Mouse (Mus musculus): ENCODE measurements around the gene Noxo1. TPM values are rescaled to one million over a fixed set of nuclear protein-coding genes. Genes with fewer than 3 reads are reported as not detected.
A peak's percentile ranks its signal among the peaks of the same experiment; 100 is the strongest.
"Not testable (repeated sequence)": the region's sequence is repeated elsewhere in the genome, so short reads cannot be mapped to it uniquely, and the experiment has no call there.

Gene Noxo1
- polyA plus RNA-seq, 1 experiment from 2014 or later, result 1.0 TPM

GRCm38 (mm10) chr17:24667011-24667410 lies 29.0 kb upstream of the Noxo1 start:
- not testable (repeated sequence) for H3K27ac ChIP-seq (replicated peaks); H3K9me3 ChIP-seq (replicated peaks); H3K27me3 ChIP-seq (ENCODE audit: low read depth, poor library complexity, severe bottlenecking); H3K4me3 ChIP-seq; DNase-seq (ENCODE audit: low spot score); H3K36me3 ChIP-seq
- H3K4me1 ChIP-seq, result peaks cover 30% of the 10 kb centered on the region
- 77% methylated on average over 7 of the region's 7 CpGs for WGBS

DNA sequence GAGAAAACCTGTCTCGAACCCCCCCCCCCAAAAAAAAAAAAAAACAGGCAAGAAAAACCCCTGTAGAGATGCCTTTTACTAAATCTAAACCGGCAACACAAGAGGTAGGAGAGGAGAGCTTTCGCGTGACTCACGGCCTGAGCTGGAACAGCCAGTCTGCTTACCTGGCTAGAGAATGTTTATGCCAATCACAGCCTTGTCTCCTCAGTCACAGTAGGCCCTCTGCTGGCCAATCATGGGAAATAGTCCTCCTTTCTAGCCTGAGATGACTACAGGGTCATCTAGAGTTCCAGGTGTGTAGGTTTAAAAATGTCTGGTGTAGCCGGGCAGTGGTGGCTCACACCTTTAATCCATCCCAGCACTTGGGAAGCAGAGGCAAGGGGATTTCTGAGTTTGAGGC lies 28.6 kb upstream of the Noxo1 start:
- Histone ChIP-seq H3K27ac (replicated peaks) (no peak overlapping the region), H3K9me3 (replicated peaks) (no peaks in the 10 kb centered on the region), H3K36me3 (no peaks in the 10 kb centered on the region), H3K4me3 (no peak overlapping the region), H3K4me1 (peaks cover 34% of the 10 kb centered on the region), H3K27me3 (ENCODE audit: low read depth, poor library complexity, severe bottlenecking) (no peaks in the 10 kb centered on the region)
- no peak for DNase-seq (ENCODE audit: low spot score)
- WGBS, result 33% methylated on average over 6 of the region's 6 CpGs

DNA sequence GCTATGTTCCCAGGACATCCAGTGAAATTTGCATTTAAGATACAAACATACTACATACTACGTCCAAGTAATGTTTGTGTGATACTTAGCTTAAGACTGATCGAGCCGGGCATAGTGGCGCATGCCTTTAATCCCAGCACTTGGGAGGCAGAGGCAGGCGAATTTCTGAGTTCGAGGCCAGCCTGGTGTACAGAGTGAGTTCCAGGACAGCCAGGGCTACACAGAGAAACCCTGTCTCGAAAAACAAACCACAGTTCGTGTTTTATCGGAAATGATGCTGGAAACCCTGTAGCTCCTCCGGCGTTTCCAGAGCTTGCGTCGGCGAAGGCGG lies 26.9 kb upstream of the Noxo1 start:
- Histone ChIP-seq H3K4me1 (peaks cover 34% of the 10 kb centered on the region), H3K27ac (replicated peaks) (peak overlapping the region; percentile 96), H3K4me3 (peak overlapping the region; percentile 95)
- not testable (repeated sequence) for H3K27me3 ChIP-seq (ENCODE audit: low read depth, poor library complexity, severe bottlenecking); H3K36me3 ChIP-seq; H3K9me3 ChIP-seq (replicated peaks); DNase-seq (ENCODE audit: low spot score)
- 12% methylated on average over 15 of the region's 15 CpGs for WGBS

- peaks cover 34% of the 10 kb centered on the region for H3K4me1 ChIP-seq
- peak within 1 kb of the TSS; percentile 96 for H3K27ac ChIP-seq (replicated peaks)
- H3K9me3 ChIP-seq (replicated peaks), result no peaks in the 10 kb centered on the region
- no peaks in the 10 kb centered on the region for H3K36me3 ChIP-seq
- H3K27me3 ChIP-seq (ENCODE audit: low read depth, poor library complexity, severe bottlenecking), result no peaks in the 10 kb centered on the region
- WGBS, result under 1% methylated on average over 79 of the region's 80 CpGs
- peak; percentile 94 for DNase-seq (ENCODE audit: low spot score)
- H3K4me3 ChIP-seq, result peak within 1 kb of the TSS; percentile 95
Observed at GRCm38 (mm10) chr17:24669545-24670245, 26.3 kb upstream of the Noxo1 start, which contains the start of gene Zfp598. Gene Zfp598, plus strand, starts transcription at chr17:24669687.

- Histone ChIP-seq H3K36me3 (no peaks in the 10 kb centered on the region), H3K4me3 (peak overlapping the region; percentile 95), H3K27ac (replicated peaks) (peak overlapping the region; percentile 96), H3K9me3 (replicated peaks) (no peaks in the 10 kb centered on the region), H3K4me1 (peaks cover 34% of the 10 kb centered on the region), H3K27me3 (ENCODE audit: low read depth, poor library complexity, severe bottlenecking) (no peaks in the 10 kb centered on the region)
- no peak for DNase-seq (ENCODE audit: low spot score)
- WGBS, result 18% methylated on average over 8 of the region's 8 CpGs
Observed at GRCm38 (mm10) chr17:24670246-24670844, 25.7 kb upstream of the Noxo1 start.

DNA sequence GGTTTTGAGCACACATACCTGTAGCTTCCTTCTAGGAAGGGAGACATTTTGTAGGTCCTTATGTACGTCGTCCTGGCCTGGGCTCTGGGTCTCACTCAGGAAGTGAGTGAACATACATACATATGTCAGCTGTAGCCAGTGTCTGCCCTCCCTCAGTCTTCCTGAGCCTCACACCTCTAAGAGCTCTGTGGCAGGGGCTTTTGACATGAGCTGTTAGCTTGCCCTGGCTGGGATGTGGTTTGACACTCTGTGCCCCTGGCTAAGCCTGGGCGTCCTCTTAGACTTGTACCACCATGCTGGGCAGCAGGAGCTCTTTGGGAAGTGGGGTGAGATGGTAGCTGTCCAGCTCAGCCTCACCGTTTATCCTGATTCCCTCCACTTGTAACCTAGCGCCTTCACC lies 24.7 kb upstream of the Noxo1 start:
- Histone ChIP-seq H3K9me3 (replicated peaks) (no peaks in the 10 kb centered on the region), H3K27me3 (ENCODE audit: low read depth, poor library complexity, severe bottlenecking) (no peaks in the 10 kb centered on the region), H3K36me3 (peaks cover 3% of the 10 kb centered on the region; the same call in 1 of the 2 replicates), H3K27ac (replicated peaks) (no peak overlapping the region), H3K4me3 (peak overlapping the region; percentile 95; the same call in 1 of the 2 replicates), H3K4me1 (peaks cover 34% of the 10 kb centered on the region)
- WGBS, result 82% methylated on average over 5 of the region's 5 CpGs
- DNase-seq (ENCODE audit: low spot score), result no peak

DNA sequence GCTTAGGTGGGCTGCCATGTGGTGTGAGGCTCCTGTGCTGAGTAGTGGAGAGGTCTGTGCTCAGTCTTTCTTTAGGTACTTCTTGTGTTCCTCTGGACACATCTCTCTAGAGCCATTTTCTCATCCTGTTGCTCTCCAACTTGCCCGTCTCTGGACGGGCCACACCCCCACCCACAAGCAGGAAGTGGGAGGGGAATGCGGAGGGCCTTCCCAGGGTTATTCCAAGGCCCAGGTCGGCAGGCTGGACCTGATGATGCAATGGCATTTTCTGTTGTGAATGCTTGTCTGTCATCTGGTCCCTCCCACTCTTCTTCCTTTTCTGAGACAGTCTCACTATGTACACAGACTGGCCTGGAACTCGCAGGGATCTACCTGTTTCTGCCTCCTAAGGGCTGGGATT lies 23.9 kb upstream of the Noxo1 start:
- no peak for DNase-seq (ENCODE audit: low spot score)
- H3K36me3 ChIP-seq, result peaks cover 11% of the 10 kb centered on the region
- H3K9me3 ChIP-seq (replicated peaks), result no peaks in the 10 kb centered on the region
- H3K4me1 ChIP-seq, result peaks cover 34% of the 10 kb centered on the region
- H3K4me3 ChIP-seq, result no peak overlapping the region
- H3K27me3 ChIP-seq (ENCODE audit: low read depth, poor library complexity, severe bottlenecking), result no peaks in the 10 kb centered on the region
- no peak overlapping the region for H3K27ac ChIP-seq (replicated peaks)
- WGBS, result 39% methylated on average over 5 of the region's 5 CpGs

DNA sequence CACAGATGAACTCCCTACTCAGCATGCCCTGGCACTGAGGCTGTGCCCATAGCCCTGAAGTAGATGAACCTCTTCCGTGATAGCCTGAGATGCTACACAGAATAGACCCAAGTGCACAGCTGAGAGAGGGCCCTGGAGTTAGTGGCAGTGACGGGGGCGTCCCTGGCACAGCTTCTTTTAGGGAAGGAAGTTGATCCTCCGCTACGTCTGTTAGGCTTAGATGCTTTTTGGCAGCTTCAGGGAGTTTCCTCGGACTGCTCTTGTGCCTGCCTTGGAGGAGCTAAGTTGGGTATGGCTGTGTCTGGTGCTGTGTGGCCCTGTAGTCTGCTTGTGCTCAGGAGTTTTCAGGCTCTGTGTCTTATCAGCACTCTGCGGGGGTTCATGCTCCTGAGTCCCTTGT lies 21.8 kb upstream of the Noxo1 start:
- Histone ChIP-seq H3K4me3 (no peak overlapping the region), H3K27me3 (ENCODE audit: low read depth, poor library complexity, severe bottlenecking) (no peaks in the 10 kb centered on the region), H3K27ac (replicated peaks) (no peak overlapping the region), H3K4me1 (peaks cover 25% of the 10 kb centered on the region), H3K9me3 (replicated peaks) (no peaks in the 10 kb centered on the region), H3K36me3 (peaks cover 32% of the 10 kb centered on the region)
- DNase-seq (ENCODE audit: low spot score), result no peak
- WGBS, result 92% methylated on average over 7 of the region's 7 CpGs

GRCm38 (mm10) chr17:24676187-24676586 lies 19.8 kb upstream of the Noxo1 start:
- Histone ChIP-seq H3K27me3 (ENCODE audit: low read depth, poor library complexity, severe bottlenecking) (no peaks in the 10 kb centered on the region), H3K4me3 (no peak overlapping the region), H3K4me1 (peaks cover 12% of the 10 kb centered on the region), H3K9me3 (replicated peaks) (no peaks in the 10 kb centered on the region), H3K36me3 (peaks cover 51% of the 10 kb centered on the region), H3K27ac (replicated peaks) (no peak overlapping the region)
- WGBS, result 64% methylated on average over 2 of the region's 2 CpGs
- DNase-seq (ENCODE audit: low spot score), result peak; percentile 63

- H3K27ac ChIP-seq (replicated peaks), result no peak overlapping the region
- H3K27me3 ChIP-seq (ENCODE audit: low read depth, poor library complexity, severe bottlenecking), result no peaks in the 10 kb centered on the region
- H3K36me3 ChIP-seq, result peaks cover 58% of the 10 kb centered on the region
- 93% methylated on average over 5 of the region's 5 CpGs for WGBS
- H3K4me3 ChIP-seq, result no peak overlapping the region
- no peak for DNase-seq (ENCODE audit: low spot score)
- no peaks in the 10 kb centered on the region for H3K9me3 ChIP-seq (replicated peaks)
- peaks cover 5% of the 10 kb centered on the region for H3K4me1 ChIP-seq
Observed at GRCm38 (mm10) chr17:24676877-24677276, 19.2 kb upstream of the Noxo1 start.

GRCm38 (mm10) chr17:24677500-24678080 lies 18.4 kb upstream of the Noxo1 start:
- Histone ChIP-seq H3K27me3 (ENCODE audit: low read depth, poor library complexity, severe bottlenecking) (no peaks in the 10 kb centered on the region), H3K4me1 (no peaks in the 10 kb centered on the region), H3K27ac (replicated peaks) (no peak overlapping the region), H3K9me3 (replicated peaks) (no peaks in the 10 kb centered on the region), H3K36me3 (peaks cover 65% of the 10 kb centered on the region), H3K4me3 (no peak overlapping the region)
- WGBS, result 95% methylated on average over 24 of the region's 24 CpGs
- no peak for DNase-seq (ENCODE audit: low spot score)

- no peaks in the 10 kb centered on the region for H3K9me3 ChIP-seq (replicated peaks)
- WGBS, result 31% methylated on average over 16 of the region's 16 CpGs
- DNase-seq (ENCODE audit: low spot score), result peak; percentile 47
- H3K27ac ChIP-seq (replicated peaks), result no peak overlapping the region
- H3K27me3 ChIP-seq (ENCODE audit: low read depth, poor library complexity, severe bottlenecking), result peaks cover 59% of the 10 kb centered on the region
- peaks cover 11% of the 10 kb centered on the region for H3K36me3 ChIP-seq
- peak overlapping the region; percentile 28 for H3K4me3 ChIP-seq
- H3K4me1 ChIP-seq, result peaks cover 31% of the 10 kb centered on the region
Observed at GRCm38 (mm10) chr17:24686514-24686913, 9.5 kb upstream of the Noxo1 start.

- H3K27me3 ChIP-seq (ENCODE audit: low read depth, poor library complexity, severe bottlenecking), result peaks cover 63% of the 10 kb centered on the region
- WGBS, result 2% methylated on average over 25 of the region's 25 CpGs
Observed at GRCm38 (mm10) chr17:24687146-24687595, 8.9 kb upstream of the Noxo1 start.

More at GRCm38 (mm10) chr17:24687146-24687595, 8.9 kb upstream of the Noxo1 start:
- Histone ChIP-seq H3K36me3 (peaks cover 8% of the 10 kb centered on the region), H3K27ac (replicated peaks) (0 out of 2 replicates have a peak overlapping the region, but pooled peaks have one; percentile 4), H3K9me3 (replicated peaks) (no peaks in the 10 kb centered on the region), H3K4me3 (peak overlapping the region; percentile 44), H3K4me1 (peaks cover 31% of the 10 kb centered on the region)
- DNase-seq (ENCODE audit: low spot score), result peak; percentile 47

Data from midbrain, embryonic 10.5 days (tissue).